Mouse (Mus musculus): ENCODE measurements around the gene Trim65.

Gene Trim65

DNA sequence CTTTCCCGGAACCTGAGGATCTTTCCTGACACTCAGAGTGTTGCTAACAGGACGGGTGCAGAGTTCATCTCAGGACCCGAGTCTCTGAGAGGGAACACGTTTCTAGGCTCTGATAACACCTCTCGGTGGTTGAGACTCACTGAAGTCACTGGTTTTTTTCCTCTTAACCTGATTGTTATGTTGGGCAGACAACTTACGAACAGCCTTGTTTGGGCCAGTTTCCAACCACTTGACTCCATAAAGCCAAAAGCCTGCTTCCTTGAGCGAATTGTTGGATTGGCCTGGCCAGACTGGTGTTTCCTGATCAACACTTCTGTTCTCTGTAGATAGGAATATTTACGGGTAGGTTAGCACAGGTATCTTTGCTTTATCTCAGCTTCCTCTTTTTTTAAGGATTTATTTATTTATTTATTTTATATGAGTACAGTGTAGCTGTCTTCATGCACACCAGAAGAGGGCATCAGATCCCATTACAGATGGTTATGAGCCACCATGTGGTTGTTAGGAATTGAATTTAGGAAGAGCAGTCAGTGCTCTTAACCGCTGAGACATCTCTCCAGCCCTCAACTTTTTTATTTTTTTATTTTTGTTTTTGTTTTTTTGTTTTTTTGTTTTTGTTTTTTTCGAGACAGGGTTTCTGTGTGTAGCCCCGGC is 42.1 kb downstream of the Trim65 start:
- no peak for DNase-seq (ENCODE audit: low spot score in 2 of 2)

DNA sequence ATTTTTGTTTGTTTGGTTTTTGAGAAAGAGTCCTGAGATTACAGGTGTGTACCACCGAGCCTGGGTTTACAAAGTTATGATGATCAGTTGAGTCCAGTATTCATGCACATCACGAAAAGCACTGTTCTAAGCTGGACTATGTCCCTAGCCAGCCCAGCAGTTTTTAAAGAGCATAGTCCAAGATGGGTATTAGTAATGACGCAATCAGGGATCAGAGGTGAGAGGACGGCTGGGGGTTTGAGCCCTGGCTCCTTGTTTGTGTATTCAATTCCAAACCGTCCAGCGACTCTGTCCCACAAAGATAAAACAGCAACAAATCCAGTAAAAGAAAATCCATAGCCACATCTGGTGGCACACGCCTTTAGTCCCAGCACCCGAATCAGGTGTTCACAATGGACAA is 42.7 kb downstream of the Trim65 start:
- no peak for DNase-seq (ENCODE audit: low spot score in 2 of 2)

DNA sequence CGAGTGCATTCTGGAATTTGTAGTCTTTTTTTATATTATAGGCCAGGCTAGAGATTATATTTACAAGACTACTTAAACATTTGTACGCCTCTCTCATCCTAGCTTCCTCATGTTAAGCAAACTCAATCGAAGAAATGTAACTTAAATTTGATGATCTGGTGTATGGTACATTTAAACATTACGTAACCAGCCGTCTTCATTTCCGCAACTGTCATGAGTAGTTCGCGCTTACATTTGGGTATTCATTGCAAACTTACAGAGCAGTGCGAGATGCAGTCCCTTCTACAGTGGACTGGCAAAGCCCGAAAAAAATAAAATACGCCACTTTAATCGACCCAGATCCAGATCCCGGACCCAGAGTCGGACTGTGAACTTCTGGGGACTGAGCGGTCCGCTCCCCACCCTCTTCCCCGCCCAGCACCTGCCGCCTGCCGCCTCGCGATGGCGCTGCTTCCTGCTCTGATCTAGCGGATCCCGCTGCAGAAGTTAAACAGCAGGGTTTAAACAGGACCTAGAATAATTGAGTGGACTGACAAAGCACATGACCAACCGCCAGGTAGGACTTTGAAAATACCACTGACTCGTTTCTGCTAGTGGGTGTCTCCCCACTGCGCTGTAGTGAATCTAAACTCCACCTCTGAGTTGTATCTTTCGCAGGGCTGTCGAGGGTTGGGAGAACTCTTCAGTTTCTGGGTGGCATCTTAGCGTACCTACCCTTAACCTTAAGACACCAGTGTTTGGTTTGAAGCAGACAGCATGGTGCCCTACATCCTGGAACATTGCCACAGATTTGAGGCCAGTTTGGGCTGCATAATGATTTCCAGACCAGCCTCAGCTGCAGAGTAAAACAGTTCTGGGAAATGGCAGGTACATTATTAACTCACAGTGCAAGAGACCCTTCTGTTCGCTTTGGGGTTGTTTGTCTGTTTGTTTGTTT is 43.5 kb downstream of the Trim65 start:
- DNase-seq (ENCODE audit: low spot score in 2 of 2): peak; percentile 89 to 90

DNA sequence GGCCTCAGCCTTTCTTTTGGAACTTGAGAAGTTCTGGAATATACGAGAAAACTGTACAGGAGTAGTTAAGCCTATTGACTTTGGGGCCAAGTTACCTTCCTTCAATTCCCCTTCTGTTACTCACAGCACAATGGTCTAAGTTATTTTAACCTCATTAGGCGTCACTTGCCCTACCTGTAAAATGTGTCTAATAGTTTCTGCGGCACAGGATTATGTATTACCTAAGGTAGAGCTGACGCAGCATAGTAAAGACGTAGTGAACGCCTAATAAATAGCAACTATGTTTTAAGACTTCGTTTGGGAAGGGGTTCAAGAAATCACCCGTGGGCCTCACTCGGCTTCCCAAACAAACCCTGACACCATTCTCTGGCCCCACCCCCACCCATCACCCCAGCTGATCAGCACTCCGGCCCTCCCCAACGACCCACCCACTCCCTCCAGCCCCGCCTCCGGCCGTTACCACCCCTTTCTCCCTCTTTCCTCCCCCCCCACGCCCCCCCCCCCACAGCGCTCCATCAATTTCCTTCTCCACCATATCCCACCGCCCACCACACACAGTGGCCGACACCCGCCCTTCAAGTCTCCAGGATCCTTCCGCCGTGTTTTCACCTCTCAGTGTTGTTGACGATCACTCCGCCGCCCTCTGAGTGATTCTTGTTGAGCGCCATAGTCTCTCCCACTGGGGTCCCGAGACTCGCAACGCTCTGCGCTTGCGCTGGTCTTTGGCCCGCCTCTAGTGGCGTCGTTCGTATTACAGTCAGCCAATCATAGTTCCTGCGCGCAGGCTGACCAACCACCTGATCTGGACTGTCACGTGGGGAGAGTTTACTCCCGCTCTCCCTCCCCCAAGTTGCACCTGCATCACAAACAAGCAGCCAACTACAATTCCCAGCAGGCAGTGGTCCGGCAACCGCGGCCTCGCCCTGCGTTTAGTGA is 44.4 kb downstream of the Trim65 start, which contains the start of gene Wbp2:
TSS of gene Wbp2 (minus strand) at position 738 of the 936 bp plus-strand sequence.
- peak; percentile 92 to 97 for DNase-seq (ENCODE audit: low spot score in 2 of 2)

DNA sequence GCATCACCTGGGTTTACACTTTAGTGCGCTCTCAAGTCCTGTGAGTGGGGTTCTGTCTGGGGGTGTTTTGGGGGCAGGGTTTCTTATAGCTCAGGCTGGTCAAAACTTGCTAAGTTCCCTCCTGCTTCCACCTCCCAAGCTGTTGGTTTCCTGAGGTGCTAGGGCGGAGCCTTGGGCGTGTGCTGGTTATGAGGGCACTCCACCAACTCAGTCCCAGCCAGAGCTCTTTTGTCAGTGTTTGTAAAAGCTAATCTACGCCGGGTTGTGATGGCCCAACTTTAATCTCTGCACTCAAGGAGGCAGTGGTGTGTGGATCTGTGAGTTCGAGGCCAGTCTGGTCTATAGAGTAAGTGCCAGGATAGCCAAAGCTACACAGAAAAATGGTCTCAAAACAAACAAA is 46.8 kb downstream of the Trim65 start:
- DNase-seq (ENCODE audit: low spot score in 2 of 2): no peak

DNA sequence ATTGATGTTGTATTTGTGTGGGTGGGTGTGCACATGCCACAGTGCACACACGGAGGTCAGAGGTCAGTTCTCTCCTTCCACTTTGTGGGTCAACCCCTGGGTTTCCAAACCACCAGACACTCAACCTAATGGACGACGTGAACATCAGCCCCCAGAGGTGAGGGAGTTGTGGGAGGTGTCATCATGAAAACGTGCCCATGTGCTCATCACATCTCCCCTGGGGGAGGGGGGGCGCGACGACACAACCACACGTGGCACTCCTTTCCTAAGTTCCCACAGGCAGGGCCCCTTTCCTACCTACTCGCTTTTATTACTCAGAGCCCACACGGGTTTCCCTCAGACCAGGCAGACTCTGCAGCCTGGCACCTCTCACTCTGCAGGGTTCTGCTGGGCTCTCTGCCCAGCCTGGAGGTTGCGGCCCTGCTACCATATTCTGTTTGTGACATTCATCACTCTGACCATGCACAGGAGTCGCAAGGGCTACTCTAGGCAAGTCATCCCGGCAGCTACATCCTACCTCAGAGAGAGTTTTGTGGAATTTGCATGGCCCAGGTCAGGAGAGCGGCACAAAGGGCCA is 47.7 kb downstream of the Trim65 start:
- DNase-seq (ENCODE audit: low spot score in 2 of 2): no peak

DNA sequence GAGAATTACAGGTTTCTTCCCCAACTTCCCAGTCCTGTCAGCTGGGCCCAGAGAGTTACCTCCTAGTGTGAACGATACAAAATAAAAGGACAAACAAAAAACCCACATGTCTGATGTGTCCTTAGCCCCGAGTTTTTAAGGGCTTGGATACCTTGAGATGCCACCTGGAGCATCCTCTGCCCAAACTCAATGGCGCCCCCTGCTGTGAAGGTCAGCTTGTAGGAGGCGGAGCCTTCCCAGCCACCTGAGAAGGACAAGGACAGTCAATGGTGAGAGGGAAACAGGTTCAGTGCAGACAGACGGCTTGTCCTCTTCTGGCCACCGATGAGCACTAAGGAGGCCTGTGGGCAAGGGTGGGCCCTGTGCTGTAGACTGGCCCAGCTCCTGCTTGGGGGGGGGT is 49.8 kb downstream of the Trim65 start:
- DNase-seq (ENCODE audit: low spot score in 2 of 2): peak in 1 of 2 experiments; percentile 48

DNA sequence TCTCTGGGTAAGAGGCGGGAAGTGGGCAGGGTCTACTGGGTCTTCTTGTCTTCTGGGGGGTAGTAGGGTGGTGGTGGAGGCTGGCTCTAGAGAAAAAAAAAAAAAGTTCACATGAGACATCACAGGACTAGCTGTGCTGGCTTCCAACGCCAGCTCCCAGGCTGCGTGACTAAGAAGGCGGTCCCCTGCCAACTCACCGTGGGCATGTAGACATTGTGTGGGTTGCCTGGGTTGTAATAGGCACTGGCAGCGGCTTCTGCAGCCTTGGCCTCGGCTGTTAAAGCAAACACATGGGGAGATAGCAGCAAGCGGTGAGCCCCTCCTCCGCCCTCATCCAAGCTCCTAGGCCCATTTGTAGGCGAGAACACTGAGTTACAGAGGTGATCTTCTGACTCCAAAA is 51.4 kb downstream of the Trim65 start:
- DNase-seq (ENCODE audit: low spot score in 2 of 2): no peak

DNA sequence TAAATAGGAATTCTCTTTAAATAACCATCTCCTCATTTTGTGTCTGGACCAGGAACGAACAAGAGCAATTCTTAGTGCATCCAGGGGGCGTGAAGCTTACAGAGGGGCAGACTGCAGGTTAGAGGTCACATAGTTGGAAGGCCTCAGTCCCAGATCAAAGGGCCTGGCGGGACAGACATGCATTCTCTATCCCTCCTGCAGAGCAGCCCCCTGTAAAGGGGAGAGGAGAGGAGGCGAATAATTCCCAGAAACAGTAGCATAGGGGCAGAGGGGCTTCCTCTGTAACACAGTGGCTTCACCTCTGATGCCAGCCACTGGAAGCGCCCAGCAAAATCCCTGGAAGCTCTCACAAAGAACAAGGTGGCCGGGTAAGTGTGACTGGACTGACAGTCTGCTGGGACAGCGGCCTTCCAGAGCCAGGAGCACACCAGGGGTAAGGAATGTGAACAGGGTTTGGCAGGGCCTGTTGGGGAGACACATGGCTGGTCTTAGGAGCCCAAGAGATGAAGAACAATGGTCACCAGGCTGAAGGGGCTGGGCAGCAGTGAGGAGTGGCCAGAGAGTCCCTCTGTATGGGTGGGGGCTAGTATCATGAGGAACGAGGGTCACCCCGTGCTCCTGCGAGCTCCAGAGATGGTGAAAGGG is 52.1 kb downstream of the Trim65 start:
- DNase-seq (ENCODE audit: low spot score in 2 of 2): no peak

DNA sequence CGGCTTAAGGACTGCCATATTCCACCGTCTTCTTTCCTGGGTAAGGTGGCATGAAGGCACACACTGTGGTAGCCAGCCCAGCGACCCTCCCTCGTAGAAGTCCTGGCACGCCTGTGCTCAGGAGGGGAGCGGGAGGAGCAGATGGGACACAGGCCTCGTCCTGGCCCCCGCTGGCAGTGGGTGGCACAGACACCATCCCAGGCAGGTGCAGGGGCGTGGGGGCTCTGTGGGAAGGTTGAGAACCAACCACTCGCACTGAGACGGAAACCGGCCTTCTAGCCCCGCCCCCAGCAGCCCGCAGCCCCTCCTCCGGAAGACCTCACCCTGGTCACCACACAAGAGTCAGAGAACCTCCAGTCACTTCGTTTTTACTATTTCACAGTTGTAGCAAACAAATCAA is 52.7 kb downstream of the Trim65 start:
- peak in 1 of 2 experiments; percentile 66 for DNase-seq (ENCODE audit: low spot score in 2 of 2)

DNA sequence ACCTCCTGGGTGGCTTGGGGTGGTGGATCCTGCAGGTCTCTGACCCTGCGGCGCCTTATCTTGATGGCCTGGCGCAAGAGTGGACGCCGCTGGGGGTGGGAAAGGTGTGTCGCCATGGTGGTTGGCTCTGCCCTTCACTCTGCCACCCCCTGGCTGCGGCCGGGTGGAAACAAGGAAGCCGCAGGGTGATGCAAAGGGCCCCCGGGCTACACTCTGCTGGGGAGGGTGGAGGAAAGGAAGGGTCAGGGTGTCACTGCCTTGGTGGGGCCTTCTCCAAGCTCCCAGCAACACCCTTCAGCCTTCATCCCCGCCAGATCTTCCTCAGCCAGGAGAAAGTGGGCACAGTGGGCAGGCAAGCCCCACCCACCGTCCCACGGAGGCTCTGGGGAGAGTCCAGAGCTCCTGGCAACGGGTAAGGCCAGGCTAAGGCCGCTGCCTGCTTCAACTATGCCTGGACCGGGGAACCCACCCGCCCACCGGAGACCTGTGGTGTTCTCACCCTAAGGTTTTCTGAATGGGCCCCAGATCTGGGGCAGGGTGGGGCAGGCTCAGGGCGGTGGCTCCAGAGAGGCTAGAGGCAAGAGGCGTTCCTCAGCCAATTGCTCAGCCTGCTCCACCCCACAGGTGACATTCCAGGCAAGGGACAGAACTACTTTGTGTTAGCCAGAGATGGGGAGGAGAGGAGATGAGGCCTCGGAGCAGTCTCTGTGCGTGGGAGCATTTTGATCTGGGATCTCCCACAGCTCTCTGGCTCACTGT is 53.3 kb downstream of the Trim65 start, which contains the start of gene Unc13d:
TSS of gene Unc13d (minus strand) at position 516 of the 759 bp plus-strand sequence.
- peak; percentile 40 to 60 for DNase-seq (ENCODE audit: low spot score in 2 of 2)

DNA sequence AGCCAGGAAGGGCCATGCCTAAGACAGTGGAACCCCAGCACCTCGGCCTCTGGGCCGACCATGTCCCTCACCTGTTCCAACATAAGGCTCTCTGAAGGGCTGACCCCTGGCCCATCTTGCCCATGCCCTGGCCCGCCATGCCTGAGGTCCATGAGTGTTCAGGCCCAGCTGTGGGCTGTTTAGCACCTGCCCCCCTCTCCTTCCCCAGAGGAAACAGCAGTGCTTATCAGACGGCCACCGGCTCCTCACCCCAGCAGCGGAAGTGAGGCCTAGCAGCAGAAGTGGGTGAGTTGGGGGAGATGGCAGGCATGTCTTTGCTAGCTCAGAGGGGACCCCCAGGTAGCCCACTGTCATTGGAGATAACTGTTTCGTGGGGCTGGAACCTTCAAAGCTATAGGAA is 54.1 kb downstream of the Trim65 start:
- no peak for DNase-seq (ENCODE audit: low spot score in 2 of 2)

DNA sequence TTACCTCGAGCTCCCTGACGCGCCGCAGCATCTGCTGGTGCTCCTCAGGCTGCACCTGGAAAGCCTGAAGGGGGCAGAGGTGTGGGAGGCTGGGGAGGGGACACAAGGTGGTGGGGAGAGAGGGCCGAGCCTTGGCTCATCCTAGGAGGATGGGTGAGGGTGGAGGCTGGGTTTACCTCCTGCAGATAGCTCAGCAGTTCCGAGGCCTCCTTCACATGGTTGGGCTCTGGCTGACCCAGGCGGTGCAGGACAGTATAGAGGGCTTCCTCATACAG is 54.7 kb downstream of the Trim65 start:
- DNase-seq (ENCODE audit: low spot score in 2 of 2): no peak

DNA sequence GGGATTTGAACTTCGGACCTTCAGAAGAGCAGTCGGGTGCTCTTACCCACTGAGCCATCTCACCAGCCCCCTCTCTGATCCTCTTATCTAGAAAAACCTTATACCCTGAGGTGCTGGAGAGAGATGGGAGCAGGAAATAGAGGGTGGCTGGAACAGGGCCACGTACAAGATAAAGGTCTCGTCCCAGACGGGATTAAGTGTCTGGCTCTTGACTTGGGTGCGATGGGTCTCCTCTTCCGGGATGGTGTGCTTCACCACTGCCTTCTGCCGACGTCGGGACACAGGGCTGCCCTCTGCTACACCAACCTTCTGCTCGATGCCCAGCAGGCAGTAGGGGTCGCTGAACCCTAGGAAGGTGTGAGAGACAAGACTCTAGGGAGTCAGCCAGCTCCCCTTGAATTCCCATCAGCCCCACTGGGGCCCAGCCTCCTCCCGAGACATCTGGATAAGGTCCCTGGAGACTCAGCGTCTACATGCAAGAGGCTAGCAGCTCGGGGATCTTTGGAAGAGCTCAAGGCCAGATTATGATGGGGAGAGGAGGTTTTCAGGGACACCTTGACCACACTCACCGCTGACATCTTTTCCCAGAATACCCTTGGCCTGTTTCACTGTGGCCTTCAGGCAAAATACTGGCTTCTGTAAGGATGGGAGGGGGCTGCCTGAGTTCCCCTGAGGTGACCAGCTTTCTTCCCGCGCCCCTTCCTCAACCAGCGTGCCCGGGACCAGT is 55.2 kb downstream of the Trim65 start:
- no peak for DNase-seq (ENCODE audit: low spot score in 2 of 2)

DNA sequence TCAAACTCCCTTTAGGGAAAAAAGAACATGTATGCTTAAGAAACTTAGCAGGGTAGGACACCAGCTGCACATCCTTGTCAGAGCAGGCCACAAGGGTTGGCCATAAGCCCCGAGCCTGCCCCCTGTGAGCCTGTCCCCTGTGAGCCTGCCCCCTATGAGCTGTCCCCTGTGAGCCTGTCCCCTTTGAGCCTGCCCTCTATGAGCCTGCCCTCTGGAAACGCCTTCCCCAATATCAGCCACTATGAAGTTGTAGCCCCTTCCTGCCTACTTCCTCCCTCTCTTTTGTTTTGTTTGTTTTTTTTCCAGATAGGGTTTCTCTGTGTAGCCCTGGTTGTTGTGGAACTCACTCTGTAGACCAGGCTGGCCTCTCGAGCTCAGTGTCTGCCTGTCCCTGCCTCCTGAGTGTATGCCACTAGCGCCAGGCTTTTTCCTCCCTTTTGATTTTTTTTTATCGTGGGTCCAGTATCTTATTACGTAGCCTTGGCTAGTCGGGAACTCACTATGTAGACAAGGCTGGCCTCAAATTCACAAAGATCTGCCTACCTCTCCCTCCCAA is 56.4 kb downstream of the Trim65 start:
- no peak for DNase-seq (ENCODE audit: low spot score in 2 of 2)

DNA sequence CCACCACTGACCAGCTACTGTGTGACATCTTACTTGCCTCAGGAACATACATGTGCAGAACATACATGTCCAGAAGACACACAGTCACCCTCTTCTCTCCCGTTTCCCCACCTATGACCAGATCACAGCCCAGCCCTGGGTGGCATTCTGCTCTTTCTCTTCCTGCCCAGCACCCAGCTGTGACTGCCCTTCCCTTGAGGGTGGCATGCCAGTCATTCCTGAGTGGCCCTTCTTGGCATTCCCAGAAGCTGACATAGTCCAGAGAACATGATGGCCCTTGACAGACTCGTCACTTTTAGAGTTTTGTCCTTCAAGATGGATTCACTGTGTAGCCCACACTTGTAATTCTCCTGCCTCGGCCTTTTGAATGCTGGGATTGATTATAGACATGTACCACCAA is 58.3 kb downstream of the Trim65 start:
- no peak for DNase-seq (ENCODE audit: low spot score in 2 of 2)
